In the genomic region with DNA sequence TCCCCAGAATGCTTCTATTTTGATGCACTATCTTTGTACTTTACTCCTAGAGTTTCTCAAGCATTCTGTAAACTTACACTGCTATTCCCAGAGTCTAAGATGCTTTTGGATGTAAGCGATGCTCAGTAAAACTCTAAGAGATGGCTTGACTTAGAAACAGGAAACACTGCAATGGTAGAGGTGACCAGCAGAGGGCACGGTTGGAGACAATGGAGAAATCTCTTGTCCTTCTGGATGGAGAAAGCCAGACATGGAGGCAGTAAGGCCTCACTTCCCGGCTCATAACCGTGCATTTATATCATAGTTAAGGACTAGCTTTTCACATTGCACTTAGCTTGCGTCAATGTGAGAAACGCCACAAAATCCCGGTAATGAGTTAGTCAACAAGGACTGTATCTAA, we compare ENCODE assay signal across 8 mouse cellular contexts. TPM values are rescaled to one million over a fixed set of nuclear protein-coding genes. Genes with fewer than 3 reads are reported as not detected.
DNase-seq lines count a peak whose midpoint lies in the region; ATAC-seq and TF ChIP-seq lines count a peak whose summit lies in the region.

No protein-coding gene starts in this region.

- TF ChIP-seq RAD21 in MEL (IDR thresholded peaks at IDR 0.05; ENCODE audit: low read depth, low read length), result peak; percentile 29

- 63% methylated on average over 7 of the region's 7 CpGs for WGBS in liver, embryonic 12.5 days (ENCODE audit: insufficient replicate concordance)
- 76% methylated on average over 7 of the region's 7 CpGs for WGBS in limb, embryonic 14.5 days
- WGBS in heart, embryonic 10.5 days, result 66% methylated on average over 7 of the region's 7 CpGs

- H3K9me3 ChIP-seq in liver, embryonic 12.5 days (replicated peaks), result no peaks in the 10 kb centered on the region
- H3K9me3 ChIP-seq in MEL (replicated peaks; ENCODE audit: insufficient read depth, low read length), result no peaks in the 10 kb centered on the region
- H3K9me3 ChIP-seq in limb, embryonic 14.5 days (ENCODE audit: control insufficient read depth, low read length), result no peaks in the 10 kb centered on the region
- H3K9me3 ChIP-seq in heart, embryonic 10.5 days, result no peaks in the 10 kb centered on the region

- peaks cover 29% of the 10 kb centered on the region for H3K4me1 ChIP-seq in liver, embryonic 12.5 days
- no peaks in the 10 kb centered on the region for H3K4me1 ChIP-seq in MEL (ENCODE audit: control insufficient read depth in 1 of 2, insufficient read depth in 2 of 2, low read length in 2 of 2)
- H3K4me1 ChIP-seq in limb, embryonic 14.5 days (ENCODE audit: control insufficient read depth, insufficient read depth, low read length), result no peaks in the 10 kb centered on the region
- H3K4me1 ChIP-seq in heart, embryonic 10.5 days, result peaks cover 43% of the 10 kb centered on the region

- H3K27me3 ChIP-seq in liver, embryonic 12.5 days (replicated peaks), result no peaks in the 10 kb centered on the region
- H3K27me3 ChIP-seq in MEL (ENCODE audit: control insufficient read depth in 1 of 2, insufficient read depth in 2 of 2, low read length in 2 of 2), result no peaks in the 10 kb centered on the region
- no peaks in the 10 kb centered on the region for H3K27me3 ChIP-seq in limb, embryonic 14.5 days (ENCODE audit: control insufficient read depth, insufficient read depth, low read length)
- H3K27me3 ChIP-seq in heart, embryonic 10.5 days (ENCODE audit: insufficient read depth, poor library complexity, severe bottlenecking), result no peaks in the 10 kb centered on the region

- no peaks in the 10 kb centered on the region for H3K36me3 ChIP-seq in liver, embryonic 12.5 days
- no peaks in the 10 kb centered on the region for H3K36me3 ChIP-seq in MEL (ENCODE audit: control insufficient read depth in 1 of 2, insufficient read depth in 2 of 2, low read length in 2 of 2)
- no peaks in the 10 kb centered on the region for H3K36me3 ChIP-seq in limb, embryonic 14.5 days (ENCODE audit: control insufficient read depth, insufficient read depth, low read length)
- no peaks in the 10 kb centered on the region; the same call in 1 of the 2 replicates for H3K36me3 ChIP-seq in heart, embryonic 10.5 days

- peak; percentile 47 to 48 for DNase-seq in cerebellum, postnatal 14 days
- DNase-seq in cerebellum, adult 9-11 months, result no peak
- peak; percentile 52 for DNase-seq in liver
- DNase-seq in MEL (ENCODE audit: low read depth, low spot score), result peak; percentile 58
- peak; percentile 34 for DNase-seq in limb, embryonic 14.5 days (ENCODE audit: low spot score)
- no peak for DNase-seq in urinary bladder, postnatal 4 days (ENCODE audit: low spot score in 2 of 2)
- DNase-seq in heart, embryonic 10.5 days (ENCODE audit: low spot score), result no peak

- ATAC-seq in liver, embryonic 12.5 days, result no peak
- no peak for ATAC-seq in limb, embryonic 14.5 days (ENCODE audit: low FRiP score, low read depth)

- H3K4me3 ChIP-seq in liver, embryonic 12.5 days, result no peak overlapping the region
- H3K4me3 ChIP-seq in MEL (ENCODE audit: control insufficient read depth in 1 of 2, insufficient read depth in 1 of 2, low read depth in 2 of 2, low read length in 2 of 2), result no peak overlapping the region
- H3K4me3 ChIP-seq in limb, embryonic 14.5 days (replicated peaks; ENCODE audit: low read length), result no peak overlapping the region
- no peak overlapping the region for H3K4me3 ChIP-seq in heart, embryonic 10.5 days

- no peak for TF ChIP-seq EP300 in MEL (IDR thresholded peaks at IDR 0.05; ENCODE audit: low read depth in 1 of 2, low read length in 2 of 2)

- no peak overlapping the region for H3K27ac ChIP-seq in liver, embryonic 12.5 days
- H3K27ac ChIP-seq in MEL (ENCODE audit: control insufficient read depth, low read depth, low read length), result no peak overlapping the region
- no peak overlapping the region for H3K27ac ChIP-seq in limb, embryonic 14.5 days (replicated peaks; ENCODE audit: low read depth, low read length)
- H3K27ac ChIP-seq in heart, embryonic 10.5 days, result no peak overlapping the region

- TF ChIP-seq POLR2A in MEL (IDR thresholded peaks at IDR 0.05; ENCODE audit: control insufficient read depth in 1 of 2, insufficient read depth in 1 of 2, low read depth in 1 of 2, low read length in 2 of 2, poor library complexity in 1 of 2), result no peak
- TF ChIP-seq POLR2A in limb, embryonic 14.5 days (IDR thresholded peaks at IDR 0.05; ENCODE audit: borderline replicate concordance, extremely low read depth, insufficient read depth, insufficient read length), result no peak

- H3K4me2 ChIP-seq in liver, embryonic 12.5 days, result no peak overlapping the region
- H3K4me2 ChIP-seq in limb, embryonic 14.5 days (replicated peaks; ENCODE audit: low read depth, low read length, severe bottlenecking), result no peak overlapping the region

- peak; percentile 63 to 79 (median 71) for TF ChIP-seq CTCF in MEL (IDR thresholded peaks at IDR 0.05 in 2 of 3, conservative IDR thresholded peaks at IDR 0.05 in 1 of 3; ENCODE audit: control insufficient read depth in 1 of 3, insufficient read depth in 1 of 3, low read depth in 2 of 3, low read length in 3 of 3, poor library complexity in 1 of 3, severe bottlenecking in 1 of 3)

- no peak overlapping the region for H3K9ac ChIP-seq in liver, embryonic 12.5 days
- H3K9ac ChIP-seq in MEL (ENCODE audit: control insufficient read depth, low read depth, low read length, poor library complexity, severe bottlenecking), result no peak overlapping the region
- no peak overlapping the region for H3K9ac ChIP-seq in limb, embryonic 14.5 days (ENCODE audit: low read depth, low read length, severe bottlenecking)

- H3K79me2 ChIP-seq in MEL (ENCODE audit: control insufficient read depth, insufficient read depth, low read length, poor library complexity), result no peaks in the 10 kb centered on the region

TF ChIP-seq in MEL, 35 proteins besides CTCF, POLR2A, EP300 and RAD21:
- TF ChIP-seq ELF1 (IDR thresholded peaks at IDR 0.05; ENCODE audit: low read depth, low read length) (peak; percentile 21; the same call in 1 of the 2 replicates), SMC3 (IDR thresholded peaks at IDR 0.05; ENCODE audit: low read depth, low read length) (peak; percentile 65), RCOR1 (IDR thresholded peaks at IDR 0.05; ENCODE audit: low read depth, low read length) (no peak), MAX (IDR thresholded peaks at IDR 0.05; ENCODE audit: low read length) (no peak), TAL1 (IDR thresholded peaks at IDR 0.05; ENCODE audit: low read length) (no peak)

RNA-seq across cellular contexts. Expression of a gene that starts 53.3 kb away (rescaled TPM):
- 364 and 366 TPM in 2 replicates for polyA plus RNA-seq in liver, embryonic 12.5 days (2016; fragmentation: Nextera tagmentation; extraction: Ambion mirVana)
- 60.9 and 64.2 TPM in 2 replicates for total RNA-seq in MEL (2012; rRNA removed)
- 100 to 1,000 TPM in 1 of 2 experiments, not detected in 1; 130 TPM for polyA plus RNA-seq in MEL (2012; ENCODE audit: insufficient read depth in 1 of 2, insufficient read length in 2 of 2, low read depth in 1 of 2, low replicate concordance in 2 of 2, missing spikeins in 1 of 2)
- 21.3 and 22.1 TPM in 2 replicates for polyA plus RNA-seq in limb, embryonic 14.5 days (2012; rRNA removed)
- polyA plus RNA-seq in limb, embryonic 14.5 days (2014; fragmentation: Nextera tagmentation; extraction: Ambion mirVana), result 27.7 and 36.8 TPM in 2 replicates
- polyA plus RNA-seq in heart, embryonic 10.5 days (2016; fragmentation: Nextera tagmentation; extraction: Ambion mirVana), result 133 and 207 TPM in 2 replicates

Comparison
In these comparisons a context has a peak if more than half of its experiments do, and no peak if none do; other contexts are left out.
1. DNase-seq: peak in cerebellum, postnatal 14 days (2 of 2), liver (single experiment), MEL (single experiment) and limb, embryonic 14.5 days (single experiment); none in cerebellum, adult 9-11 months (single experiment), urinary bladder, postnatal 4 days (0 of 2) and heart, embryonic 10.5 days (single experiment).